Mouse (Mus musculus) spleen, adult 2 months (tissue): ENCODE measurements at regions not wholly inside any gene's neighbourhood (a gene's known extent, or its start where the extent isn't known, plus 50 kb on each side); places are given as distances from the start of the nearest gene placed in this dataset.

Experiments
- CTCF ChIP-seq: fragments of 200-500 bp; IDR thresholded peaks from 2 replicates; pipeline ENCODE4 v1.5.1; 2011; ENCODE audit warnings: mild to moderate bottlenecking, inconsistent platforms; ENCODE audit not compliant: insufficient read depth, insufficient read length, insufficient replicate concordance; ENCODE audit errors: extremely low read depth
- POLR2A ChIP-seq: fragments of 200-500 bp; IDR thresholded peaks from 2 replicates; pipeline ENCODE4 v1.6.1; 2011; ENCODE audit warnings: low read depth, low read length, inconsistent platforms

GRCm38 (mm10) chr3:52495401-52495800 is 227.3 kb downstream of the Foxo1 start:
- TF ChIP-seq CTCF: no peak
- TF ChIP-seq POLR2A: no peak
